Mouse (Mus musculus) midbrain, postnatal 0 days (tissue): ENCODE measurements around the gene Ccdc102a. TPM values are rescaled to one million over a fixed set of nuclear protein-coding genes. Genes with fewer than 3 reads are reported as not detected.

Experiments
- ATAC-seq: fragments of 200-750 bp; cut with Nextera tagmentation; 2 replicates; pipeline ENCODE4 v1.8.0; 2017; ENCODE audit warnings: moderate number of reproducible peaks, mild to moderate bottlenecking, moderate TSS enrichment, moderate library complexity; ENCODE audit not compliant: low FRiP score
- DNase-seq: peaks from one replicate; pipeline ENCODE4 v3.0.0-alpha.2; 2015; ENCODE audit warnings: low spot score
- H3K27ac ChIP-seq: fragments of 300-500 bp; sonication (generic); 2 replicates; pipeline ENCODE4 v1.5.1; 2014; ENCODE audit warnings: low read depth, mild to moderate bottlenecking, low read length, mixed read lengths
- H3K27me3 ChIP-seq: fragments of 300-500 bp; sonication (generic); 2 replicates; pipeline ENCODE4 v1.6.1; 2014; ENCODE audit warnings: low read length, control low read depth, mixed read lengths; ENCODE audit not compliant: insufficient read depth
- H3K36me3 ChIP-seq: fragments of 300-500 bp; sonication (generic); 2 replicates; pipeline ENCODE4 v1.6.1; 2014; ENCODE audit warnings: low read length, control low read depth, mixed read lengths; ENCODE audit not compliant: insufficient read depth
- H3K4me1 ChIP-seq: fragments of 300-500 bp; sonication (generic); 2 replicates; pipeline ENCODE4 v1.6.1; 2014; ENCODE audit warnings: mild to moderate bottlenecking, control low read depth, antibody characterized with exemption, low read length, mixed read lengths; ENCODE audit not compliant: insufficient read depth
- H3K4me2 ChIP-seq: fragments of 300-500 bp; sonication (generic); 2 replicates; pipeline ENCODE4 v1.6.1; 2014; ENCODE audit warnings: low read depth, mild to moderate bottlenecking, low read length, mixed read lengths; ENCODE audit not compliant: poor library complexity, severe bottlenecking
- H3K4me3 ChIP-seq: fragments of 300-500 bp; sonication (generic); 2 replicates; pipeline ENCODE4 v1.5.1; 2014; ENCODE audit warnings: low read depth, mild to moderate bottlenecking, low read length, moderate library complexity
- H3K9ac ChIP-seq: fragments of 300-500 bp; sonication (generic); replicated peaks from 2 replicates; pipeline ENCODE4 v1.6.1; 2014; ENCODE audit warnings: mild to moderate bottlenecking, low read length, moderate library complexity, mixed read lengths; ENCODE audit not compliant: poor library complexity, severe bottlenecking
- H3K9me3 ChIP-seq: fragments of 300-500 bp; sonication (generic); 2 replicates; pipeline ENCODE4 v1.6.1; 2016; ENCODE audit warnings: low read length, control low read depth
- CTCF ChIP-seq: IDR thresholded peaks from 2 replicates; pipeline ENCODE4 v1.5.1; 2016; ENCODE audit warnings: antibody characterized with exemption, mild to moderate bottlenecking
- WGBS: fragments of 180-500 bp; shearing (Covaris S2); extraction: QIAGEN DNeasy Blood & Tissue Kit; methylation state at CpG from one replicate; pipeline ENCODE4 v1.1.7; 2014; 5-methylcytosine and 5-hydroxymethylcytosine counted together
- polyA plus RNA-seq: library from polyadenylated mRNA; unstranded; fragments of >200 nt; fragmentation: Nextera tagmentation; extraction: Ambion mirVana; gene quantifications from 2 replicates; pipeline ENCODE4 v1.2.1, GENCODE M21; 2015
- total RNA-seq: library from RNA; depleted of rRNA; stranded (reverse); fragments of >200 nt; gene quantifications from 2 replicates; pipeline ENCODE4 v1.2.3, GENCODE M21; 2014; rRNA removed

The Ccdc102a gene
- total RNA-seq (5.4 and 6.1 TPM in 2 replicates), polyA plus RNA-seq (3.6 and 3.7 TPM in 2 replicates)

DNA sequence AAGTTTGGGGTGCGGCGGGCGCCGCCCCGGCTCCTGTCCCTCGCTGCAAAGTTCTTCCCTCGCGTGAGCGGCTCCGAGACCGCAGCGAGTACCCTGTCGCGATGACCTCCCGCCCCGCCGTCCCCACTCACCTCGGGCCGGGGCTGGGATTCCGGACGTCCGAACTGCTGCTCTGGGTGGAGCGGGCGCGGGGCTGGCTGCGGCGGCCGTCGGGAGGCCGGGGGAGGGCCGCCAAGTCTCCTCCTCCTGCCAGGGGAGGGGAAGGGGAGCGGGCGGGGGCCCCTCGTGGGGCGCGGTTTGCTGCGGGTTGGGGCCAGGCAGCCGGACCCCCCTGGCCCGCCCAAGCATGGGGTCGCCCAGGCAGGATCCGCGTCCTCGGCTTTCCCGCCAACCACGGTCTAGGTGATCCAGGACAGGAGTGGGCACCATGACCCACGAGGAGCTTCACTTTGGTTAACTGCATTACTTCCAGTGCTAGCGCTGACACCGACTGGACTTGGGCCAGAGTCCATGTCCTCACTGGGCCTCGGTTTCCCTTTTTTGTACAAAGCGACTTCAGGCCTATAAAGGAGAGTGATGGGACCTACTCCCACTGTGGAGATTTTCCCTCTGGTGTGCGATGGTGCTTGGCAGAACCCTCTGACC, at the start of gene Ccdc102a:
Ccdc102a (minus strand) TSS at position 248 of the 645 bp plus-strand sequence.
- H3K9me3 ChIP-seq, result no peaks in the 10 kb centered on the region
- H3K36me3 ChIP-seq, result no peaks in the 10 kb centered on the region
- H3K27me3 ChIP-seq, result peaks cover 33% of the 10 kb centered on the region
- peak within 1 kb of the TSS; percentile 53 for H3K4me3 ChIP-seq
- 3% methylated on average over 38 of the region's 51 CpGs for WGBS
- no peak within 1 kb of the TSS for H3K27ac ChIP-seq
- DNase-seq (no peak), ATAC-seq (no peak)
- H3K4me1 ChIP-seq, result peaks cover 8% of the 10 kb centered on the region
- peak within 1 kb of the TSS; percentile 48 for H3K9ac ChIP-seq
- H3K4me2 ChIP-seq, result peak within 1 kb of the TSS; percentile 80
- TF ChIP-seq CTCF, result no peak

DNA sequence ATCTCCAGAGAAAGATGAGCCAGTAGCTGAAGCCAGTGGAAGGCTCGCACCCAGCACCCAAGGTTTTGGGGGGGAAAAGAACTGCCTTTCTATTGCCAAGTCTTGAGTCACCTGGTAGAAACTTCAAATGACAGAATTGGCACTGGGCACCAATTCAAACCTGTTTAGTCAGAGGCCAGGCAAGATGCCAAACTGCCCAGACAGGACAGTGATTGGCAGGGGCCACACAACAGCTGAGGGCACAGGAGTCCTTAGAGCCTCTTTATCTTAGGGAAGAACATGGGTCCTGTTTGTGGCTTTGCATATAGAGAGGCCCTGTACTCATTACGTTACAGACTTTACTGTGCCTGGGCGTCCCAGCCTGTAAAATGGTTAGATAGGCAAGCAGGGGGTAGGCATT, 49.7 kb upstream of the Ccdc102a start:
- H3K4me2 ChIP-seq, result no peak overlapping the region
- ATAC-seq (no peak), DNase-seq (no peak)
- H3K9ac ChIP-seq, result no peak overlapping the region
- no peak overlapping the region for H3K27ac ChIP-seq
- H3K9me3 ChIP-seq, result no peaks in the 10 kb centered on the region
- no peak overlapping the region for H3K4me3 ChIP-seq
- H3K36me3 ChIP-seq, result no peaks in the 10 kb centered on the region
- 62% methylated on average over 3 of the region's 3 CpGs for WGBS
- H3K27me3 ChIP-seq, result no peaks in the 10 kb centered on the region
- no peaks in the 10 kb centered on the region for H3K4me1 ChIP-seq
- no peak for TF ChIP-seq CTCF

DNA sequence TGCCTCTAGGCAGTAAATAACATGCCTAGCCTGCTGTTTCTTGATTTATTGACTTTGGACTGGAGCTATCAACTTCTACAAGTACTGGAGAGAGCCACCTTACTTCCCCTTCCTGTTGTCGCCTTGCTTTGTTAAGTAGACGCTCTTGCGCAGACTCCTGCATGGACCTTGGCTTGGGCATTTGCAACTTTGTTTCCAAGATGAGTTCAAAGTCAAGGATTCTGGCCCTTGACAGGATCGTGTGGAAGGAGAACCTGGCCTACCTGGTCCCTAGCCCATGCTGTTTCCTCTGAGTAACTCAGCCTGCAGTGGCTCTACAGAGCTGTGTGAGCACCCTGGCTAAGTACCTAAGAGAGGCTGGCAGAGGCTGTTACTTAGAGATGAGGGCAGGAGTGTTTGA, 49.2 kb upstream of the Ccdc102a start:
- 87% methylated on average over 4 of the region's 4 CpGs for WGBS
- ATAC-seq, result no peak

DNA sequence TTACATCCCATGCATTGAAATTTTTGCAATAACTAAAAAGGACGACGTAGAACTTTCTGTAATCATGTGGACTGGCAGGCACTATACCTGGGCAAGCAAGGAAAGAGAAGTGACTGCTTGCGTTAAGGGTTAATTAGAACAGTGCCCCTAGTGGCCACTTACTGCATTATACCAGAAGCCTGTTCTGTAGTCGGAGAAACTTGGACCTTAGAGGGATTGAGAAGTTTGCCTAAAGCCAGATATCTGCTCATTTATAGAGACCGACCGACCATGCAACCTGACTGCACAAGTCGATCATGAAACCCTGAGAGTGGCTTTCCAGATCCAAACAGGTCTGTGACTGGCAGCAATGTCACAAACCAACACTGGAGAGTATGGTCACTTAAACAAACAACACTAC, 48.7 kb upstream of the Ccdc102a start:
- Histone ChIP-seq H3K4me1 (no peaks in the 10 kb centered on the region), H3K27ac (no peak overlapping the region), H3K27me3 (no peaks in the 10 kb centered on the region), H3K9me3 (no peaks in the 10 kb centered on the region), H3K4me2 (no peak overlapping the region), H3K36me3 (no peaks in the 10 kb centered on the region), H3K9ac (no peak overlapping the region), H3K4me3 (no peak overlapping the region)
- DNase-seq (peak; percentile 78), ATAC-seq (no peak)
- peak; percentile 87 for TF ChIP-seq CTCF
- WGBS, result 14% methylated on average over 7 of the region's 7 CpGs

More for the DNA sequence above, 49.2 kb upstream of the Ccdc102a start:
- no peak overlapping the region for H3K27ac ChIP-seq
- DNase-seq, result no peak
- no peak for TF ChIP-seq CTCF
- H3K4me1 ChIP-seq, result no peaks in the 10 kb centered on the region
- no peak overlapping the region for H3K4me3 ChIP-seq
- H3K36me3 ChIP-seq, result no peaks in the 10 kb centered on the region
- H3K27me3 ChIP-seq, result no peaks in the 10 kb centered on the region
- H3K4me2 ChIP-seq, result no peak overlapping the region
- no peaks in the 10 kb centered on the region for H3K9me3 ChIP-seq
- H3K9ac ChIP-seq, result no peak overlapping the region

DNA sequence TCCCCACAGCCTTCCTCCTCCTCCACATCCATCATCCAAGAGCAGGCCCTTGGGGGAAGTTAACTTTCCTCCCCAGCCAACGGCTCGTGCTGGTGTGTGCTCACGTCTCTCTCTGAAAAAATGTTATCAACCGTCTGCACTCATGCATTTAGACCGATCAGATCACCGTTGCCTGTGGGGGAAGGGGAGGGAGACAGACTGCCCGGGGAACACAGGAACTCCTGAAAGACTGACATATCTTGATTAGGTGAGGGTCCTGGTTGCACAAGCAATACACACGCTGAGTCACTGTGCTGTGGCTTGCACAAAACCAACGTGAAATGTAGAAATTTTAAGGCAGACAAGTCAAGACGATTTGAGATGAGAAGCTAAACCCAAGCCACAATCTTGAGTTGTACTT, 46.9 kb upstream of the Ccdc102a start:
- Histone ChIP-seq H3K4me1 (no peaks in the 10 kb centered on the region), H3K9ac (no peak overlapping the region), H3K9me3 (no peaks in the 10 kb centered on the region), H3K4me2 (no peak overlapping the region), H3K36me3 (no peaks in the 10 kb centered on the region), H3K27me3 (no peaks in the 10 kb centered on the region), H3K4me3 (no peak overlapping the region), H3K27ac (no peak overlapping the region)
- 62% methylated on average over 10 of the region's 10 CpGs for WGBS
- DNase-seq (no peak), ATAC-seq (no peak)
- no peak for TF ChIP-seq CTCF

DNA sequence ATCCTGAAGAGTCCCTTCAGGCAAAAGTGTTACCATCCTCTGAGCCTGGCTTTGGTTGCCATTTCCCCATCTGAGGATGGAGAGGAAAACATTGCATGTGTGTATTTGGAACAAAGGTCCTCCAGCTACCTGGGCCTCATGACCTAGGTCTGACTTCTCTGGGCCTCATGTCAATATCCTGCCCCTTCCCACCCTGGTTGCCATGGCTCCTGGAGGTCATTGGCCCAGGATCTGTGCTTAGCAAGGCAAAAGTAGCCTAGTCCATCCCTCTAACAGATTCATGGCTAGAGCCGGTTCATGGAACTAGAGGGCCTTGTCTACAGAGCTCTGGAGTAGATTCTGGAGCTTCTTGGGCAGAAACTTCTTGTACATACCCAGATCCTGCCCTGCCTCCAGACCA, 44.3 kb upstream of the Ccdc102a start:
- TF ChIP-seq CTCF, result no peak
- ATAC-seq (no peak), DNase-seq (no peak)
- Histone ChIP-seq H3K4me3 (no peak overlapping the region), H3K9me3 (no peaks in the 10 kb centered on the region), H3K9ac (no peak overlapping the region), H3K4me2 (no peak overlapping the region), H3K36me3 (no peaks in the 10 kb centered on the region), H3K4me1 (no peaks in the 10 kb centered on the region), H3K27me3 (no peaks in the 10 kb centered on the region), H3K27ac (no peak overlapping the region)
- 81% methylated on average over 1 of the region's 1 CpGs for WGBS
